In genomic region chr6:117935681-117936612, GRCm38 (mm10) we compare ENCODE assay signal across 20 mouse cellular contexts. TPM values are rescaled to one million over a fixed set of nuclear protein-coding genes. Genes with fewer than 3 reads are reported as not detected.
"Had no signal": no experiment of that assay in that cellular context is flagged by ENCODE, and none has a peak within 500 bp of the region (broad histone marks: within the 10 kb centered on the region; RNA-seq: fewer than 3 reads in every experiment).

No protein-coding gene starts in this region.

- ATAC-seq: midbrain, embryonic 16.5 days had no signal

- H3K27ac ChIP-seq: limb, embryonic 13.5 days; liver, embryonic 14.5 days; midbrain, embryonic 12.5 days; neural tube, embryonic 15.5 days had no signal

- H3K27me3 ChIP-seq: limb, embryonic 13.5 days; midbrain, embryonic 12.5 days; neural tube, embryonic 15.5 days had no signal

- H3K4me1 ChIP-seq: midbrain, embryonic 12.5 days; neural tube, embryonic 15.5 days had no signal

- H3K36me3 ChIP-seq: limb, embryonic 13.5 days; midbrain, embryonic 12.5 days; neural tube, embryonic 15.5 days had no signal

- H3K9ac ChIP-seq: limb, embryonic 13.5 days; liver, embryonic 14.5 days; midbrain, embryonic 12.5 days; neural tube, embryonic 15.5 days had no signal

- H3K4me3 ChIP-seq: limb, embryonic 13.5 days; megakaryocyte, embryonic 14.5 days; midbrain, embryonic 12.5 days; neural tube, embryonic 15.5 days had no signal

- H3K4me2 ChIP-seq: limb, embryonic 13.5 days; midbrain, embryonic 12.5 days; neural tube, embryonic 15.5 days had no signal

- H3K9me3 ChIP-seq: limb, embryonic 13.5 days; megakaryocyte, embryonic 14.5 days; midbrain, embryonic 12.5 days; neural tube, embryonic 15.5 days had no signal

- DNase-seq: kidney, adult 11 months; left cerebral cortex, postnatal 4 days; lung, adult 18-20 months; lung, postnatal 36 days; right cerebral cortex, adult 18-20 months; right cerebral cortex, postnatal 25 days; thymus, postnatal 4 days had no signal

RNA-seq across cellular contexts. Expression of gene Fxyd4, which starts 1.5 kb away (rescaled TPM):
- total RNA-seq: layer of hippocampus, adult 8-10 months; layer of hippocampus, postnatal 14 days; left cerebral cortex, adult 18-20 months; left cerebral cortex, postnatal 10 days; left cerebral cortex, postnatal 4 days; liver, adult 2 months had no signal
- polyA plus RNA-seq: large intestine, adult 2 months; liver, embryonic 14.5 days; small intestine, adult 2 months had no signal
